ENCODE assay signal across 18 mouse cellular contexts in genomic region chr10:38855186-38855585, GRCm38 (mm10). TPM values are rescaled to one million over a fixed set of nuclear protein-coding genes. Genes with fewer than 3 reads are reported as not detected.
DNase-seq lines count a peak whose midpoint lies in the region; ATAC-seq and TF ChIP-seq lines count a peak whose summit lies in the region.
"Had no signal": no experiment of that assay in that cellular context is flagged by ENCODE, and none has a peak within 500 bp of the region (broad histone marks: within the 10 kb centered on the region; RNA-seq: fewer than 3 reads in every experiment).

No protein-coding gene starts in this region.

- peak; percentile 54; the same call in 1 of the 2 replicates for ATAC-seq in hindbrain, embryonic 16.5 days
- no peak for ATAC-seq in hindbrain, embryonic 12.5 days (ENCODE audit: low FRiP score)
- no peak for ATAC-seq in limb, embryonic 14.5 days (ENCODE audit: low FRiP score, low read depth)
- no peak; the same call in 1 of the 2 replicates for ATAC-seq in embryonic facial prominence, embryonic 14.5 days (ENCODE audit: low read depth)
- 0 out of 2 replicates have a peak, but pooled peaks have one; percentile 48 for ATAC-seq in limb, embryonic 15.5 days (ENCODE audit: insufficient number of reproducible peaks, low FRiP score, low TSS enrichment, low read depth)
- ATAC-seq: liver, embryonic 12.5 days; lung, postnatal 0 days; midbrain, embryonic 16.5 days had no signal

- no peaks in the 10 kb centered on the region for H3K36me3 ChIP-seq in hindbrain, embryonic 16.5 days (ENCODE audit: control insufficient read depth, insufficient read depth, low read length)
- no peaks in the 10 kb centered on the region for H3K36me3 ChIP-seq in hindbrain, embryonic 12.5 days
- H3K36me3 ChIP-seq in limb, embryonic 14.5 days (ENCODE audit: control insufficient read depth, insufficient read depth, low read length), result no peaks in the 10 kb centered on the region
- no peaks in the 10 kb centered on the region for H3K36me3 ChIP-seq in limb, embryonic 10.5 days
- no peaks in the 10 kb centered on the region for H3K36me3 ChIP-seq in embryonic facial prominence, embryonic 14.5 days (ENCODE audit: control insufficient read depth, insufficient read depth, low read length)
- no peaks in the 10 kb centered on the region for H3K36me3 ChIP-seq in limb, embryonic 15.5 days
- H3K36me3 ChIP-seq: liver, embryonic 12.5 days; neural tube, embryonic 12.5 days; stomach, embryonic 15.5 days had no signal

- no peak overlapping the region for H3K27ac ChIP-seq in hindbrain, embryonic 16.5 days (ENCODE audit: low read depth, low read length)
- no peak overlapping the region for H3K27ac ChIP-seq in hindbrain, embryonic 12.5 days
- no peak overlapping the region for H3K27ac ChIP-seq in limb, embryonic 14.5 days (replicated peaks; ENCODE audit: low read depth, low read length)
- no peak overlapping the region for H3K27ac ChIP-seq in limb, embryonic 10.5 days
- peak overlapping the region; percentile 74; the same call in 1 of the 2 replicates for H3K27ac ChIP-seq in embryonic facial prominence, embryonic 14.5 days (replicated peaks; ENCODE audit: low read depth, low read length)
- H3K27ac ChIP-seq in limb, embryonic 15.5 days, result peak overlapping the region; percentile 27; the same call in 1 of the 2 replicates
- H3K27ac ChIP-seq: liver, embryonic 12.5 days; neural tube, embryonic 12.5 days; stomach, embryonic 15.5 days had no signal

- H3K9ac ChIP-seq in hindbrain, embryonic 16.5 days (ENCODE audit: low read depth, low read length), result no peak overlapping the region
- no peak overlapping the region for H3K9ac ChIP-seq in hindbrain, embryonic 12.5 days
- H3K9ac ChIP-seq in limb, embryonic 14.5 days (ENCODE audit: low read depth, low read length, severe bottlenecking), result no peak overlapping the region
- H3K9ac ChIP-seq in embryonic facial prominence, embryonic 14.5 days (ENCODE audit: low read depth, low read length), result no peak overlapping the region
- no peak overlapping the region for H3K9ac ChIP-seq in limb, embryonic 15.5 days
- H3K9ac ChIP-seq: liver, embryonic 12.5 days; neural tube, embryonic 12.5 days; stomach, embryonic 15.5 days had no signal

- H3K9me3 ChIP-seq in hindbrain, embryonic 16.5 days (ENCODE audit: control insufficient read depth, low read length), result no peaks in the 10 kb centered on the region
- no peaks in the 10 kb centered on the region for H3K9me3 ChIP-seq in hindbrain, embryonic 12.5 days (replicated peaks)
- no peaks in the 10 kb centered on the region for H3K9me3 ChIP-seq in limb, embryonic 14.5 days (ENCODE audit: control insufficient read depth, low read length)
- no peaks in the 10 kb centered on the region for H3K9me3 ChIP-seq in limb, embryonic 10.5 days (replicated peaks)
- H3K9me3 ChIP-seq in embryonic facial prominence, embryonic 14.5 days (ENCODE audit: control insufficient read depth, low read length), result no peaks in the 10 kb centered on the region
- no peaks in the 10 kb centered on the region for H3K9me3 ChIP-seq in limb, embryonic 15.5 days
- H3K9me3 ChIP-seq: liver, embryonic 12.5 days; neural tube, embryonic 12.5 days; stomach, embryonic 15.5 days had no signal

- no peak overlapping the region for H3K4me2 ChIP-seq in hindbrain, embryonic 16.5 days (ENCODE audit: low read length)
- no peak overlapping the region for H3K4me2 ChIP-seq in hindbrain, embryonic 12.5 days (replicated peaks)
- H3K4me2 ChIP-seq in limb, embryonic 14.5 days (replicated peaks; ENCODE audit: low read depth, low read length, severe bottlenecking), result no peak overlapping the region
- no peak overlapping the region for H3K4me2 ChIP-seq in embryonic facial prominence, embryonic 14.5 days (ENCODE audit: low read depth, low read length)
- H3K4me2 ChIP-seq in limb, embryonic 15.5 days, result no peak overlapping the region
- H3K4me2 ChIP-seq: liver, embryonic 12.5 days; neural tube, embryonic 12.5 days; stomach, embryonic 15.5 days had no signal

- no peaks in the 10 kb centered on the region for H3K4me1 ChIP-seq in hindbrain, embryonic 16.5 days (ENCODE audit: control insufficient read depth, insufficient read depth, low read depth, low read length)
- H3K4me1 ChIP-seq in hindbrain, embryonic 12.5 days, result no peaks in the 10 kb centered on the region
- H3K4me1 ChIP-seq in limb, embryonic 14.5 days (ENCODE audit: control insufficient read depth, insufficient read depth, low read length), result peaks cover 2% of the 10 kb centered on the region; the same call in 1 of the 2 replicates
- H3K4me1 ChIP-seq in limb, embryonic 10.5 days, result peaks cover 13% of the 10 kb centered on the region
- 0 out of 2 replicates have a peak, but pooled peaks cover 3% of the 10 kb centered on the region for H3K4me1 ChIP-seq in embryonic facial prominence, embryonic 14.5 days (ENCODE audit: control insufficient read depth, insufficient read depth, low read length)
- no peaks in the 10 kb centered on the region for H3K4me1 ChIP-seq in limb, embryonic 15.5 days
- H3K4me1 ChIP-seq: liver, embryonic 12.5 days; megakaryocyte, embryonic 14.5 days; neural tube, embryonic 12.5 days; stomach, embryonic 15.5 days had no signal

- peak; percentile 3 for DNase-seq in limb, embryonic 14.5 days (ENCODE audit: low spot score)
- DNase-seq in limb, embryonic 10.5 days (ENCODE audit: low spot score), result no peak
- peak; percentile 82 for DNase-seq in embryonic facial prominence, embryonic 14.5 days (ENCODE audit: low spot score)
- no peak for DNase-seq in testis, postnatal 10 days (ENCODE audit: low spot score)
- DNase-seq: cerebellum, postnatal 25 days had no signal

- no peak overlapping the region for H3K4me3 ChIP-seq in hindbrain, embryonic 16.5 days (ENCODE audit: low read length)
- no peak overlapping the region for H3K4me3 ChIP-seq in hindbrain, embryonic 12.5 days
- H3K4me3 ChIP-seq in limb, embryonic 14.5 days (replicated peaks; ENCODE audit: low read length), result no peak overlapping the region
- no peak overlapping the region for H3K4me3 ChIP-seq in limb, embryonic 10.5 days
- no peak overlapping the region for H3K4me3 ChIP-seq in embryonic facial prominence, embryonic 14.5 days (ENCODE audit: low read depth, low read length)
- H3K4me3 ChIP-seq in limb, embryonic 15.5 days, result no peak overlapping the region
- H3K4me3 ChIP-seq: liver, embryonic 12.5 days; megakaryocyte, embryonic 14.5 days; neural tube, embryonic 12.5 days; stomach, embryonic 15.5 days had no signal

- H3K27me3 ChIP-seq in hindbrain, embryonic 16.5 days (replicated peaks; ENCODE audit: control insufficient read depth, insufficient read depth, low read length), result no peaks in the 10 kb centered on the region
- H3K27me3 ChIP-seq in hindbrain, embryonic 12.5 days, result no peaks in the 10 kb centered on the region
- H3K27me3 ChIP-seq in limb, embryonic 14.5 days (ENCODE audit: control insufficient read depth, insufficient read depth, low read length), result no peaks in the 10 kb centered on the region
- H3K27me3 ChIP-seq in limb, embryonic 10.5 days (ENCODE audit: low read depth, poor library complexity, severe bottlenecking), result no peaks in the 10 kb centered on the region
- no peaks in the 10 kb centered on the region for H3K27me3 ChIP-seq in embryonic facial prominence, embryonic 14.5 days (replicated peaks; ENCODE audit: control insufficient read depth, insufficient read depth, low read length)
- H3K27me3 ChIP-seq in limb, embryonic 15.5 days, result no peaks in the 10 kb centered on the region
- H3K27me3 ChIP-seq: liver, embryonic 12.5 days; megakaryocyte, embryonic 14.5 days; neural tube, embryonic 12.5 days; stomach, embryonic 15.5 days had no signal

- TF ChIP-seq POLR2A in limb, embryonic 14.5 days (IDR thresholded peaks at IDR 0.05; ENCODE audit: borderline replicate concordance, extremely low read depth, insufficient read depth, insufficient read length), result no peak

- WGBS in hindbrain, embryonic 16.5 days, result 57% methylated on average over 2 of the region's 2 CpGs
- WGBS in hindbrain, embryonic 12.5 days, result 71% methylated on average over 2 of the region's 2 CpGs
- 46% methylated on average over 2 of the region's 2 CpGs for WGBS in limb, embryonic 14.5 days
- 58% methylated on average over 2 of the region's 2 CpGs for WGBS in limb, embryonic 10.5 days
- 45% methylated on average over 2 of the region's 2 CpGs for WGBS in embryonic facial prominence, embryonic 14.5 days
- WGBS in limb, embryonic 15.5 days, result 39% methylated on average over 2 of the region's 2 CpGs

RNA-seq across cellular contexts. Expression of gene Rfpl4b, which starts 33.6 kb away (rescaled TPM):
- polyA plus RNA-seq in hindbrain, embryonic 16.5 days (2015; fragmentation: Nextera tagmentation; extraction: Ambion mirVana), result not detected in 2 replicates
- not detected in 2 replicates for polyA plus RNA-seq in hindbrain, embryonic 12.5 days (2016; fragmentation: Nextera tagmentation; extraction: Ambion mirVana)
- polyA plus RNA-seq in limb, embryonic 14.5 days (2012; rRNA removed), result 0.15 TPM in 1 of 2 replicates, not detected in the other
- polyA plus RNA-seq in limb, embryonic 14.5 days (2014; fragmentation: Nextera tagmentation; extraction: Ambion mirVana), result 0.23 TPM in 1 of 2 replicates, not detected in the other
- not detected in 2 replicates for polyA plus RNA-seq in limb, embryonic 10.5 days (2016; fragmentation: Nextera tagmentation; extraction: Ambion mirVana)
- not detected in 2 replicates for polyA plus RNA-seq in embryonic facial prominence, embryonic 14.5 days (2014; fragmentation: Nextera tagmentation; extraction: Ambion mirVana)
- polyA plus RNA-seq in limb, embryonic 15.5 days (2015; fragmentation: Nextera tagmentation; extraction: Ambion mirVana), result 0.22 TPM in 1 of 2 replicates, not detected in the other
- polyA plus RNA-seq: heart, embryonic 16.5 days; large intestine, adult 2 months; liver, embryonic 12.5 days; lung, postnatal 0 days; midbrain, embryonic 16.5 days; neural tube, embryonic 12.5 days; spleen, adult 2 months; stomach, embryonic 15.5 days; thymus, postnatal 0 days had no signal

Comparison
In these comparisons a context has a peak if more than half of its experiments do, and no peak if none do; other contexts are left out.
1. ATAC-seq: peak in hindbrain, embryonic 16.5 days (single experiment) and limb, embryonic 15.5 days (single experiment); none in hindbrain, embryonic 12.5 days (single experiment), limb, embryonic 14.5 days (single experiment) and embryonic facial prominence, embryonic 14.5 days (single experiment).
2. H3K27ac ChIP-seq: peak in embryonic facial prominence, embryonic 14.5 days (single experiment) and limb, embryonic 15.5 days (single experiment); none in hindbrain, embryonic 16.5 days (single experiment), hindbrain, embryonic 12.5 days (single experiment), limb, embryonic 14.5 days (single experiment) and limb, embryonic 10.5 days (single experiment).
3. DNase-seq: peak in limb, embryonic 14.5 days (single experiment) and embryonic facial prominence, embryonic 14.5 days (single experiment); none in limb, embryonic 10.5 days (single experiment) and testis, postnatal 10 days (single experiment).